Mouse (Mus musculus) embryonic fibroblast, embryonic 13.5 days (primary cell): ENCODE measurements around the gene Pink1.

ENCODE experiments used
- CTCF ChIP-seq: IDR thresholded peaks from 2 replicates; pipeline ENCODE4 v1.5.1; 2011; ENCODE audit warnings: mild to moderate bottlenecking, control low read depth, low read length, moderate library complexity, borderline replicate concordance; ENCODE audit not compliant: insufficient read depth
- POLR2A ChIP-seq: IDR thresholded peaks from 2 replicates; pipeline ENCODE4 v1.6.1; 2011; ENCODE audit warnings: low read depth, mild to moderate bottlenecking, control low read depth, low read length, moderate library complexity

DNA sequence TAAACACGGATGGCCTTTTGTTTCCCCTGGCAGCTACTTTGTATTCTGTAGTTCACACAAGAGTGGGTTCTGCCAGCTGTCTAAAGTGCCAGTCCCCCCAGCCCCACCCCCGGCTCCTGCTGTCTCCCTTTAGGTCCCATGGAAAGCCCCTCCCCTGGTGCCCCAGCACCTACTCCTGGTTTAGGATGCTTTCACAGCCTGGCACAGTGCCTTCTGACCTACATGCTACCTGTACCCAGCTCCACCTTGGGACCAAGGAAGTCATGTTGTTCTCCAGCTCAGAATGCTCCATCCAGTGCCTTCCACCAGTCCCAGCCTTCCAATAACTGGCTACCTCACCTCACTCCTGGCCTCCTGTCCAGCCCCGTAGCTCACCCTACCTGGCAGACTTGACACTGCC is 19.1 kb downstream of the Pink1 start:
- TF ChIP-seq POLR2A (no peak), CTCF (no peak)
